Mouse (Mus musculus): ENCODE data around the gene Zmiz1.
A peak's percentile ranks its signal among the peaks of the same experiment; 100 is the strongest.

DNA sequence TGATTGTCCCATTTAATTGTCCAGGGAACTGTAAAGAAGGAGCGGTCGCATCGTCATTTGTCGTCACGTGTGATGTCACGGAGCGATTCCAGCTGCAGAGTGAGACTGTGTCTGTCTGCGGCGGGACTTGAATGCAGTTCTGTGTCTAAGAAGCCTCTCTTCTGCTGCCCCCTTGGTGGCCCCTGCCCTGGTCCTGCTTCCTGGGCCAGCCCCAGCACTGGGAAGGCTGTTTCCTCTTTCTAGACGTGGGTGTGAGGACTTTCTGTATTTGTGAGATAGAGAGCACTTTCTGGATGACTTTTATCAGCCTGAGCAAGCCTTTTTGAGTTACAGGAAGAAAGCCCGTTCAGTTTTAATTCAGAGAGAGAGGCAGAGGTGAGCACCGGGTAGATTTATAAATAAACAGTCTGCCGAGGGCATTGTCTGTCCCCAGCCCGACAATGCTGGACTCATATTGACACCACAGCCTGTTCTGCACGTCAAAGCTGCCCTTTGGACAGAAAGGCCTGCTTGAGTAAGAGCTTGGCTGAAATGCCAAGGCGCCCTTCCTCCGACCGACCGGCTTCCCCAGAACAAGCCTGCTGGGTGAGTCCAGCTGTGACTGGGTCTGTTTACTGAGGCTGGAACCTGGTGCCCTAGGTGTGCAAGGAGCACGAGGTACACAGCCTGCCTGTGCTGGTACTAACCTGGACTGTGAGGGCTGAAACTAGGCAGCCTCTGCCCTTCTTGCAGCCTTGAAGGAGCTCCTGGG lies 22.1 kb downstream of the Zmiz1 start:
- TF ChIP-seq MAZ (IDR thresholded peaks at IDR 0.05; ENCODE audit: low read depth, low read length) (no peak), MEF2A (IDR thresholded peaks at IDR 0.05; ENCODE audit: borderline replicate concordance, low read depth, low read length) (peak; percentile 80), EP300 (IDR thresholded peaks at IDR 0.05; ENCODE audit: low read length) (no peak)

Data from CH12.LX (cell line).